Mouse (Mus musculus) embryonic fibroblast, embryonic 13.5 days (primary cell): Measurements from ENCODE around the gene Fam160b1. TPM values are rescaled to one million over a fixed set of nuclear protein-coding genes. Genes with fewer than 3 reads are reported as not detected.

Experiments used
- H3K27ac ChIP-seq: 2 replicates; pipeline ENCODE4 v1.5.1; 2012; ENCODE audit warnings: low read length, control low read depth, inconsistent platforms; ENCODE audit not compliant: insufficient read depth
- H3K4me1 ChIP-seq: 2 replicates; pipeline ENCODE4 v1.6.1; 2011; ENCODE audit warnings: low read length; ENCODE audit not compliant: control insufficient read depth, insufficient read depth
- H3K4me3 ChIP-seq: 2 replicates; pipeline ENCODE4 v1.5.1; 2011; ENCODE audit warnings: mild to moderate bottlenecking, control low read depth, low read length; ENCODE audit not compliant: insufficient read depth
- CTCF ChIP-seq: IDR thresholded peaks from 2 replicates; pipeline ENCODE4 v1.5.1; 2011; ENCODE audit warnings: mild to moderate bottlenecking, control low read depth, low read length, moderate library complexity, borderline replicate concordance; ENCODE audit not compliant: insufficient read depth
- POLR2A ChIP-seq: IDR thresholded peaks from 2 replicates; pipeline ENCODE4 v1.6.1; 2011; ENCODE audit warnings: low read depth, mild to moderate bottlenecking, control low read depth, low read length, moderate library complexity
- polyA plus RNA-seq: library from polyadenylated mRNA; stranded (reverse); fragments of >200 nt; gene quantifications from 2 replicates; pipeline ENCODE4 v1.2.4, GENCODE M21; 2011; ENCODE audit warnings: low read depth; ENCODE audit not compliant: missing spikeins, insufficient read length

Gene Fam160b1
- polyA plus RNA-seq, 1 experiment: 24.7 TPM

- H3K27ac ChIP-seq: no peak overlapping the region
Measured at GRCm38 (mm10) chr19:57377043-57377703, 16.7 kb downstream of the Fam160b1 start.

GRCm38 (mm10) chr19:57386176-57386693 is 25.8 kb downstream of the Fam160b1 start:
- no peak overlapping the region for H3K27ac ChIP-seq
- no peak for TF ChIP-seq CTCF
- no peak for TF ChIP-seq POLR2A
- H3K4me1 ChIP-seq: no peaks in the 10 kb centered on the region
- H3K4me3 ChIP-seq: no peak overlapping the region

More at GRCm38 (mm10) chr19:57377043-57377703, 16.7 kb downstream of the Fam160b1 start:
- TF ChIP-seq POLR2A (no peak), CTCF (no peak)
- Histone ChIP-seq H3K4me3 (no peak overlapping the region), H3K4me1 (no peaks in the 10 kb centered on the region)

- Histone ChIP-seq H3K4me1 (no peaks in the 10 kb centered on the region; the same call in 1 of the 2 replicates), H3K4me3 (no peak overlapping the region), H3K27ac (no peak overlapping the region)
- TF ChIP-seq POLR2A (no peak), CTCF (no peak)
Measured at GRCm38 (mm10) chr19:57391545-57391944, 31.1 kb downstream of the Fam160b1 start.

GRCm38 (mm10) chr19:57393357-57393957 is 33.0 kb downstream of the Fam160b1 start:
- TF ChIP-seq POLR2A (no peak), CTCF (no peak)
- no peak overlapping the region for H3K27ac ChIP-seq
- no peak overlapping the region for H3K4me3 ChIP-seq
- no peaks in the 10 kb centered on the region; the same call in 1 of the 2 replicates for H3K4me1 ChIP-seq

GRCm38 (mm10) chr19:57396609-57397008 is 36.1 kb downstream of the Fam160b1 start:
- Histone ChIP-seq H3K27ac (no peak overlapping the region), H3K4me1 (no peaks in the 10 kb centered on the region; the same call in 1 of the 2 replicates), H3K4me3 (no peak overlapping the region)
- TF ChIP-seq POLR2A (no peak), CTCF (no peak)

GRCm38 (mm10) chr19:57402364-57402763 is 41.9 kb downstream of the Fam160b1 start:
- TF ChIP-seq POLR2A: no peak
- TF ChIP-seq CTCF: no peak
- H3K4me3 ChIP-seq: no peak overlapping the region
- H3K27ac ChIP-seq: no peak overlapping the region
- H3K4me1 ChIP-seq: no peaks in the 10 kb centered on the region; the same call in 1 of the 2 replicates

- no peaks in the 10 kb centered on the region; the same call in 1 of the 2 replicates for H3K4me1 ChIP-seq
- no peak for TF ChIP-seq POLR2A
- peak; percentile 83 for TF ChIP-seq CTCF
- no peak overlapping the region for H3K4me3 ChIP-seq
- no peak overlapping the region for H3K27ac ChIP-seq
Measured at GRCm38 (mm10) chr19:57403700-57404501, 43.4 kb downstream of the Fam160b1 start.

GRCm38 (mm10) chr19:57404502-57404848 is 44.0 kb downstream of the Fam160b1 start:
- H3K4me3 ChIP-seq: no peak overlapping the region
- TF ChIP-seq POLR2A: no peak
- TF ChIP-seq CTCF: no peak

GRCm38 (mm10) chr19:57407947-57408346 is 47.5 kb downstream of the Fam160b1 start:
- Histone ChIP-seq H3K4me1 (peaks cover 4% of the 10 kb centered on the region), H3K4me3 (no peak overlapping the region), H3K27ac (no peak overlapping the region)
- TF ChIP-seq POLR2A (no peak), CTCF (no peak)

More at GRCm38 (mm10) chr19:57404502-57404848, 44.0 kb downstream of the Fam160b1 start:
- Histone ChIP-seq H3K4me1 (no peaks in the 10 kb centered on the region; the same call in 1 of the 2 replicates), H3K27ac (no peak overlapping the region)
